In the genomic region with DNA sequence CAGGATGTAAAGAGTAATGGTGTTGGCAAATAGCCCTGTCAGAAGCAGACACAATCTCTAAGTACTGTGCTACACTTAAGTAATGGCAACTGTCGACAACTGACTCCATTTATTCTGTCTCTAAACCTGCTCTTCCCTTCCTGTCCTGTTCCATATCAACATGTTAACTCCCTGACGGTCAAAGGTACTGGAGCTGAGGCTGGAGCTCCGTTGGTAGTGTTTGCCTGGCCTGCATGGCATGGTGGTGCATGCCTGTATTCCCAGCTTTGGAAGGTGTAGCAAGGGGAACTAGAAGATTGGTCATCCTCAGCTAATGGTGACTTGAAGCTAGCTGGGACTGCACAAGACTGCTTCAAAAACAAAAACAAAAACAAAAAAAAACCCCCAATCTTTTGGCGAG, we compare ENCODE assay signal across 1 mouse cellular context.
TF ChIP-seq lines count a peak whose summit lies in the region.

No protein-coding gene starts in this region.

TF ChIP-seq in MEL, 35 proteins besides CTCF, POLR2A, EP300 and RAD21:
- no peak for TF ChIP-seq ZNF384 (IDR thresholded peaks at IDR 0.05; ENCODE audit: low read depth, low read length)
- no peak for TF ChIP-seq MXI1 (IDR thresholded peaks at IDR 0.05; ENCODE audit: low read depth, low read length)
- TF ChIP-seq USF2 (IDR thresholded peaks at IDR 0.05; ENCODE audit: borderline replicate concordance in 1 of 2, insufficient read depth in 1 of 2, low read depth in 1 of 2, low read length in 2 of 2) = no peak
- no peak for TF ChIP-seq ZMIZ1 (IDR thresholded peaks at IDR 0.05; ENCODE audit: low read depth, low read length)
- no peak for TF ChIP-seq POLR2AphosphoS5 (IDR thresholded peaks at IDR 0.05; ENCODE audit: borderline replicate concordance, low read depth, low read length)
